Mouse (Mus musculus) 416B (cell line): ENCODE measurements around the gene Micall1.

Experiments
- DNase-seq: peaks from one replicate; pipeline ENCODE4 v3.0.0; 2011; ENCODE audit warnings: low read depth

Micall1 gene

GRCm38 (mm10) chr15:79097135-79097534, 11.6 kb upstream of the Micall1 start:
- no peak for DNase-seq

GRCm38 (mm10) chr15:79097611-79098025, 11.1 kb upstream of the Micall1 start:
- no peak for DNase-seq

- DNase-seq: no peak
Observed at GRCm38 (mm10) chr15:79098220-79098619, 10.5 kb upstream of the Micall1 start.

- peak; percentile 80 for DNase-seq
Observed at GRCm38 (mm10) chr15:79098868-79099267, 9.8 kb upstream of the Micall1 start.

GRCm38 (mm10) chr15:79099456-79099855, 9.2 kb upstream of the Micall1 start:
- DNase-seq: no peak

GRCm38 (mm10) chr15:79100391-79100790, 8.3 kb upstream of the Micall1 start:
- DNase-seq: no peak

- no peak for DNase-seq
Observed at GRCm38 (mm10) chr15:79101531-79101930, 7.2 kb upstream of the Micall1 start.

- DNase-seq: no peak
Observed at GRCm38 (mm10) chr15:79103264-79103663, 5.4 kb upstream of the Micall1 start.

- no peak for DNase-seq
Observed at GRCm38 (mm10) chr15:79105804-79106203, 2.9 kb upstream of the Micall1 start.

GRCm38 (mm10) chr15:79107966-79108365, 732 bp upstream of the Micall1 start:
- DNase-seq: peak; percentile 51

GRCm38 (mm10) chr15:79109321-79109934, 730 bp downstream of the Micall1 start:
- DNase-seq: peak; percentile 57

- no peak for DNase-seq
Observed at GRCm38 (mm10) chr15:79110031-79110430, 1.3 kb downstream of the Micall1 start.

GRCm38 (mm10) chr15:79110528-79110927, 1.8 kb downstream of the Micall1 start:
- DNase-seq: peak; percentile 36

- peak; percentile 40 for DNase-seq
Observed at GRCm38 (mm10) chr15:79111774-79112173, 3.1 kb downstream of the Micall1 start.

GRCm38 (mm10) chr15:79115276-79115675, 6.6 kb downstream of the Micall1 start:
- DNase-seq: no peak

- DNase-seq: no peak
Observed at GRCm38 (mm10) chr15:79119491-79119890, 10.8 kb downstream of the Micall1 start.

- DNase-seq: no peak
Observed at GRCm38 (mm10) chr15:79122119-79122518, 13.4 kb downstream of the Micall1 start.

- DNase-seq: no peak
Observed at GRCm38 (mm10) chr15:79122546-79122945, 13.8 kb downstream of the Micall1 start.

GRCm38 (mm10) chr15:79123751-79124150, 15.1 kb downstream of the Micall1 start:
- no peak for DNase-seq

- DNase-seq: no peak
Observed at GRCm38 (mm10) chr15:79124331-79124875, 15.7 kb downstream of the Micall1 start.

GRCm38 (mm10) chr15:79126217-79126932, 17.7 kb downstream of the Micall1 start:
- peak; percentile 71 for DNase-seq

- no peak for DNase-seq
Observed at GRCm38 (mm10) chr15:79127101-79127500, 18.4 kb downstream of the Micall1 start.

- DNase-seq: no peak
Observed at GRCm38 (mm10) chr15:79128208-79128607, 19.5 kb downstream of the Micall1 start.
